Mouse (Mus musculus): ENCODE data around the gene Spag7.

Spag7 gene

GRCm38 (mm10) chr11:70658942-70659341, 10.3 kb downstream of the Spag7 start:
- in situ Hi-C loops (cut with MboI; ENCODE audit: low pct_unique_long_range_greater_than_20kb in 1 of 2, low sequenced_read_pairs in 2 of 2, unreplicated experiment in 1 of 2), result no loop called here

- in situ Hi-C loops (cut with MboI; ENCODE audit: low pct_unique_long_range_greater_than_20kb in 1 of 2, low sequenced_read_pairs in 2 of 2, unreplicated experiment in 1 of 2), result no loop called here
Measured at GRCm38 (mm10) chr11:70658521-70658920, 10.7 kb downstream of the Spag7 start.

GRCm38 (mm10) chr11:70657991-70658390, 11.2 kb downstream of the Spag7 start:
- in situ Hi-C loops (cut with MboI; ENCODE audit: low pct_unique_long_range_greater_than_20kb in 1 of 2, low sequenced_read_pairs in 2 of 2, unreplicated experiment in 1 of 2), result no loop called here

DNA sequence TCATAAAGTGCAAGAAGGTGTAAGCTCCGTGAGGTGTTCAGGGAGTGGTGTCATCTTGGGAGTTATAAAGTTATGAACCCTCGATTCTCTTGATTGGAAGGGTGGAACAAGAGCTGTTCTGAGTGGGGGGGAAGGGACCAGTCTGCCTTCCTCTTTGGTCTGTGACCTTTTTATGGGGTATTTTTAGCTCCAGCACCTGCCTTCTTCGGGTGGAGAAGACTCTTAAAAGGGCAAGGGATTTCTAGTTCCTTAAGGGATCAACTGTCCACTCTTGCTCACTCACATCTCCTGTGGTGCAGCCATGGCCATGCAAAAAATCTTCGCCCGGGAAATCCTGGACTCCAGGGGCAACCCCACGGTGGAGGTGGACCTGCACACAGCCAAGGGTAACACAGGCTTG, 11.6 kb downstream of the Spag7 start:
- in situ Hi-C loops (cut with MboI; ENCODE audit: low pct_unique_long_range_greater_than_20kb in 1 of 2, low sequenced_read_pairs in 2 of 2, unreplicated experiment in 1 of 2), result no loop called here

- in situ Hi-C loops (cut with MboI; ENCODE audit: low pct_unique_long_range_greater_than_20kb in 1 of 2, low sequenced_read_pairs in 2 of 2, unreplicated experiment in 1 of 2), result no loop called here
Measured at GRCm38 (mm10) chr11:70656964-70657363, 12.3 kb downstream of the Spag7 start, which contains the start of gene Eno3. TSS of gene Eno3 (plus strand) at chr11:70657202.

- in situ Hi-C loops (cut with MboI; ENCODE audit: low pct_unique_long_range_greater_than_20kb in 1 of 2, low sequenced_read_pairs in 2 of 2, unreplicated experiment in 1 of 2), result no loop called here
Measured at GRCm38 (mm10) chr11:70656456-70656927, 12.7 kb downstream of the Spag7 start.

- in situ Hi-C loops (cut with MboI; ENCODE audit: low pct_unique_long_range_greater_than_20kb in 1 of 2, low sequenced_read_pairs in 2 of 2, unreplicated experiment in 1 of 2), result no loop called here
Measured at GRCm38 (mm10) chr11:70655571-70656455, 13.4 kb downstream of the Spag7 start.

- in situ Hi-C loops (cut with MboI; ENCODE audit: low pct_unique_long_range_greater_than_20kb in 1 of 2, low sequenced_read_pairs in 2 of 2, unreplicated experiment in 1 of 2), result no loop called here
Measured at GRCm38 (mm10) chr11:70654923-70655570, 14.2 kb downstream of the Spag7 start.

DNA sequence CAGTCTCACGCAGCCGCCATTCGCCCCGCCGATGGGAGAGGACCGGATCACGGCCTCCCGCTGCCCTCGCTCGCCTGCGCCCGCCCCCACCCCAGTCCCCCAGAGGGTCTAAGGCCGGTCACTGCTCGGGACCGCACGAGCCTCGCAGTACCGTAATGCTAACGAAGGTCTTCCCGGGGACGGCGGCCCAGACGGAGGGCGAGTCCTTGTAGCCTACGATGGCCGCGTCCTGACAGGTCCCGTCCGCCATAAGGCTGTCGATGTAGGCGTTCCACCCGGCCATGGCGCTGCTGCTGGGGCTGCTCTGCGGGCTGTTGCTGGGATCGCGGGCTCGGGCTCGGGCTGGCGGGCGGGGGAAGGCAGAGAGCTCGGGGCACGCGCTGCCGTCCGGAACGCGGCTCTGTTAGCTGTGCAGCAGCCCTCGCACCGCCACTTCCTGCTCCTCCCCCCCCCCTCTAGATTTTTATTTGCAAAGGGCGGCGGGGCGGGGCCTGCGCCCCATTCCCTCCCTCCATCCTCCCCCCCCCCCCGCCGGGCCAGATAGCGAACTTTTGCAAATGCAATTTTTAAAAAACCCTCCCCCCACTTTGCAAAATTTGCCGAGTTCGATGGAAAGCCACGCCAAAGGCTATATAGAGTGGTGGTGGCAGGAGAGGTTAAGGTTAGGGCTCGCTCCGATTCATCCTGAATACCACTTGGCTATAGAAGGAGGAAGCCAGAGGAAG, 14.9 kb downstream of the Spag7 start, which contains the start of gene Pfn1:
Pfn1 (minus strand) TSS at position 447 of the 725 bp plus-strand sequence.
- in situ Hi-C loops (cut with MboI; ENCODE audit: low pct_unique_long_range_greater_than_20kb in 1 of 2, low sequenced_read_pairs in 2 of 2, unreplicated experiment in 1 of 2), result no loop called here

- in situ Hi-C loops (cut with MboI; ENCODE audit: low pct_unique_long_range_greater_than_20kb in 1 of 2, low sequenced_read_pairs in 2 of 2, unreplicated experiment in 1 of 2), result no loop called here
Measured at GRCm38 (mm10) chr11:70653345-70654197, 15.6 kb downstream of the Spag7 start.

DNA sequence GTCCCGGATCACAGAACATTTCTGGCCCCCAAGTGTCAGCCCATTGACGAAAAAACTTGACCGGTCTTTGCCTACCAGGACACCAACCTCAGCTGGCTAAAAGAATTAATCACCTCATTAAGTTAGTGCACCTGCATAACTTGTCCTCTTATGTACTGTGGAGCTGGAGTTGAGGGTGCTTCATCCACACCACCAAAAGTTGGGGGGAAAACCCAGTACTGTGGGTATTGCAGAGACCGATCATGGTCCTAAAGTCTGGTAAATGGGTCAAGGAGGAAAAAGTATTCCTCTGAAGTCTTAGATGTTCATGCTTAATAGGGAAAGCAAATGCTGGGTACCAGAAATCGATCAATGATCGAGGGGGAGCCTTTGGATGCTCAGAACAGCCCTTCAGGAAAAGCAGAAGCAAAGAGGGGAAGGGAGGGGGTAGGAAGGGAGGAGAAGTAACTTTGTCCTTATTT, 16.3 kb downstream of the Spag7 start:
- in situ Hi-C loops (cut with MboI; ENCODE audit: low pct_unique_long_range_greater_than_20kb in 1 of 2, low sequenced_read_pairs in 2 of 2, unreplicated experiment in 1 of 2), result no loop called here

GRCm38 (mm10) chr11:70652029-70652883, 17.0 kb downstream of the Spag7 start:
- in situ Hi-C loops (cut with MboI; ENCODE audit: low pct_unique_long_range_greater_than_20kb in 1 of 2, low sequenced_read_pairs in 2 of 2, unreplicated experiment in 1 of 2), result no loop called here

- in situ Hi-C loops (cut with MboI; ENCODE audit: low pct_unique_long_range_greater_than_20kb in 1 of 2, low sequenced_read_pairs in 2 of 2, unreplicated experiment in 1 of 2), result no loop called here
Measured at GRCm38 (mm10) chr11:70651391-70651790, 17.8 kb downstream of the Spag7 start.

DNA sequence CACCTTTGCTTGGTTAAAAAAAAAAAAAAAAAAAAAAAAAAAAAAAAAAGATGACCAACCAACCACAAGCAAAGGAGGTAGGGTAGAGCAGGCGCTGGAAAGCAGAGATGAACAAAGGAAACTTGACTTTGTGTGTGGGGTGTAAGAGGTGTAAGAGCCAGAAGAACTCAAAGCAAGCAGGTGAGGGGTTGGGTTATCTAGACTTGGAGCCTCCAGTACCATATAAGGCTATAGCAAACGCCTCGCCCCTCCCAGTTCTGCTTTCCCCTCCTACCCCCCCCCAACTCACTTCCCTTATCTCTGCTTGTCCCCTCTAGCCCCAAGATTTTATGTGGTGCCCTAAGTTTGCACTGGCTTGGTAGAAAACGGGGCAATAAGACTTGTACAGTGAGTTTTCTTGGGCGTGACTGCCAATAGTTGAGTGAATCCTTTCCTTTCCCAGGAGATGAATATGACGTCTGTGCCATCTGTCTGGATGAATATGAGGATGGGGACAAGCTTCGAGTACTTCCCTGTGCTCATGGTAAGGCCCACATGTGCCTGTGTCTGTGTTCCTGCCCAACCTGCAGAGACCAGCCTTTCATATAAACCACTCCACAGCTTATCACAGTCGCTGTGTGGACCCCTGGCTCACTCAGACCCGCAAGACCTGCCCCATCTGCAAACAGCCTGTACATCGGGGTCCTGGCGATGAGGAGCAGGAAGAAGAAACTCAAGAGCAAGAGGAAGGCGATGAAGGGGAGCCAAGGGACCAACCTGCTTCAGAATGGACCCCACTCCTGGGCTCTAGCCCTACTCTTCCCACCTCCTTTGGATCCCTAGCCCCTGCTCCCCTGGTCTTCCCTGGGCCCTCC, 18.7 kb downstream of the Spag7 start:
- in situ Hi-C loops (cut with MboI; ENCODE audit: low pct_unique_long_range_greater_than_20kb in 1 of 2, low sequenced_read_pairs in 2 of 2, unreplicated experiment in 1 of 2), result no loop called here

GRCm38 (mm10) chr11:70649185-70649734, 20.0 kb downstream of the Spag7 start:
- in situ Hi-C loops (cut with MboI; ENCODE audit: low pct_unique_long_range_greater_than_20kb in 1 of 2, low sequenced_read_pairs in 2 of 2, unreplicated experiment in 1 of 2), result no loop called here

- in situ Hi-C loops (cut with MboI; ENCODE audit: low pct_unique_long_range_greater_than_20kb in 1 of 2, low sequenced_read_pairs in 2 of 2, unreplicated experiment in 1 of 2), result no loop called here
Measured at GRCm38 (mm10) chr11:70648512-70648911, 20.7 kb downstream of the Spag7 start.

All from mouse embryonic stem cell (cell line).